Mouse (Mus musculus) testis, postnatal 14 days (tissue): ENCODE measurements around the gene Mllt11.
A peak's percentile ranks its signal among the peaks of the same experiment; 100 is the strongest.
"Not testable (repeated sequence)": the region's sequence is repeated elsewhere in the genome, so short reads cannot be mapped to it uniquely, and the experiment has no call there.

Experiments
- DNase-seq: peaks from one replicate; pipeline ENCODE4 v3.0.0; 2021; ENCODE audit warnings: low spot score

Mllt11 gene

DNA sequence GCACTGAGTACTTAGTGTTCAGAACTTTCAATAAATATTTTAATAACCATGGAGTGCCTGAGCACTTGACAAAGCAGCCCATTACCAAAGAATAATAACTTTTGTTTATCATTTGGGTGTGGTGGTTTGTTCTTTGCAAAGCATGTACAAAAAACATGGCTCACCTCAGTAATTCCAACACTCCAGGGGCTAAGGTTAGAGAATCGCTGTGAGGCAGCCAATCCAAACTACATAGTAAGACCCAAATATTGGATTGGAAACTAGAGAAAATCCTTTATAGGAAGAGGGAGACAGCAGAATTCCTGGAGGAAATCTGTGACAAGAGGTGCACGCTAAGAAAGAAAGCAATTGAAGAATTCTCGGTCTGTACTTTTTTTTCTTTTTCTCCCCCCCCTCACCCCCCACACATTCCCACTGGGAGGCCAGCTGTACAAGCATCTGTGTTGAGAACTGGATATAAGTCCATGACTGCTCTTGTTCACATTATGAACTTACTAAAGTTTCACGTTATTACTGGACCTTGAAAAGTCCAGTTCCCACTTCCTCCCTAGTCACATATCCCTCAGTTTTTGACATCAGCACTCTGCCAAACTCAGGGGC lies 15.2 kb downstream of the Mllt11 start:
- DNase-seq: no peak

GRCm38 (mm10) chr3:95213609-95213975 lies 18.4 kb downstream of the Mllt11 start:
- no peak for DNase-seq

DNA sequence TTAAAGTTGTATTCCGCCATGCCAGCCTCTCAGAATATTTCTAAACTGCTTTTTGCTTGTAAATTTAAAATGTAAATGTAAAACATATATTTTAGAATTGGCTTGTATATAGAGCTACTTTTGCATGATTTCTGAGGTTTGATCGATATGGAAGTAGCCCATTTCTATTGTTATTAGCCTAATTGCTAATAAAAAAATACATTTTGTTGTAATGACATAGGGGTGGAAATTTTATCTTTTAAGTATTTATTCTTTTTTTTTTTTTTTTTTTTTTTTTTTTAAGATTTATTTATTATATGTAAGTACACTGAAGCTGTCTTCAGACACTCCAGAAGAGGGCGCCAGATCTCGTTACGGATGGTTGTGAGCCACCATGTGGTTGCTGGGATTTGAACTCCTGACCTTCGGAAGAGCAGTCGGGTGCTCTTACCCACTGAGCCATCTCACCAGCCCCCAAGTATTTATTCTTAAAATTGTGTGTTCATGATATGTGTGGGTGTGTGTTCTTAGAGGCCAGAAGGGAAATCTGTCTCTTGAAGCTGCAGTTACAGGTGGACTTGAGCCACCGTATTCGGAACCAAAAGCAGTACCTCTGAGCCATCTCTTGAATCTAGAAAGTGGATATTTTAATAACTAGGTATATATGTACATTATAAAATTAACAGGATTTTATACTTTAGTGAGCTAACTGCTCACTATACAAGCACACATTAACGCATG lies 18.9 kb downstream of the Mllt11 start:
- DNase-seq: not testable (repeated sequence)

GRCm38 (mm10) chr3:95210585-95210984 lies 21.4 kb downstream of the Mllt11 start:
- DNase-seq: no peak

DNA sequence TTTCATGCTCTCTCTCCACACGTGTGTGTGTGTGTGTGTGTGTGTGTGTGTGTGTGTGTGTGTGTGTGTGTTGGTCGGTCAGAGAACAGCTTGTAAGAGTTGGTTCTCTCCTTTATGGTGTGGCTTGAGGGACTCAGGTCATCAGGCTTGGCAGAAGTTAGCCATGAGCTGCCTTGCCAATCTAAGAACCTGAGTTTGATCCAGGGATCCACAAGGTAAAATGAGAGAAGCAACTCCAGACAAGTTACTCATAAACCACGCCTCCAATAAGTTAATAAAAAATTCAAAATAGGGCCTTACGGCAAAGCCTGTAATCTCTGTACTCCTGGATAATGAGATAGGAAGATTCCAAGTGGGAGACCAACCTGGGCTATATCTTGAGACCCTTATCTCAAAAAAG lies 23.7 kb downstream of the Mllt11 start:
- DNase-seq: no peak

- no peak for DNase-seq
These were observed 28.1 kb downstream of the Mllt11 start for GRCm38 (mm10) chr3:95203880-95204279.

DNA sequence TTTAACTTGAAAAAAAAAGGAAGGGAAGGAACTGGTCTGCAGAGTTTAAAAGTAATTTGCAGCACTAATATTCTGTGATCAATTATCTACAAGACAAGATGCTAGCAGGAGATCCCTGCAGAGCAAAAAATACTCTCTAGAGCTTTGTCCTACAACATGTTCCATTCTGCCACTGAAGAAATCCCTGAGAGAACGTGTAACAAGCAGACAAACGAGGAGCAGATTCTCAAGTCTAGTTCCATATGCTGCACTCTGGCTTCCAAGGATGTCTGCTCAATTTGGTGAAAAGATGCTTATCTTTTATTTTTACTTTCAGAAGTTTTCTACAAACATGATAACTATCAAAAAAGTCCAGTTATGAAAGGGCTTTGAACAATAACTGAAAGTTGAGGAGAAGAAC lies 31.4 kb downstream of the Mllt11 start:
- DNase-seq: no peak

DNA sequence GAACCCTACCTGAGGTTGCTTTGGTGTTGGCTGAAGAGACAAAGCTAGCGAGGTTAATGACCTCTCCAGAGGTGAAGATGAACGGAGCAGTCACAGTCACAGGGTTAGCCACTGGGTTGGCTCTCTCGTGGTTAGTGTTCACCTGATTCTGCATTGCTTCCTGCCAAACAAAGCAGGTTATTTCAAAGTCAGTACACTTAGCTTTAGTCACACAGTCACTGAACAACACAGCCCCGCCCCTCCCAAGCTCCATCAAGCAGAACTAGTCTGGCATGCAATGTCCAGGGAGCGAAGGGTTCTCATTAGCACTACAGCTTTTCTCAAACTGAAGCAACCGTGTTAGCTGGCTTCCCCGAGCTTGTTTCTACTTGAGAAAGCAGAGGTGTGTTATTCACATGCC lies 31.8 kb downstream of the Mllt11 start:
- no peak for DNase-seq

DNA sequence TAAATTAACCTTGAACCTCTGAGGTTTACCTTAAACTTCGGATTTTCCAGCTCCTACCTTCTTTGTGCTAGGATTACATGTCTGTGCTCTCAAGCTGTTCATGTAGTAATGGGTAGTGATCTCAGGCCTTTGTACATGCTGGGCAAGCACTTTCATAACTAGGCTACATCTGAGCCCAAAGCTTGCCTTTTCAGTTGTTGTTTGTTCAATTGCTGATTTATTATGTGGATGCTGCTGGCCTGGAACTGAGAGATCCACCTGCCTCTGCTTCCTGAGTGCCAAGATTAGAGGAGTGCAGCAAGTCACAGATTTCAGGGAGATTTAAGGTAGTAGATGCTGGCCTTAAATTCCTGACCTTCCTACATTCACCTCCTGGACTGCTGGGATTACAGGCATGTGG lies 32.9 kb downstream of the Mllt11 start:
- no peak for DNase-seq

GRCm38 (mm10) chr3:95195772-95196171 lies 36.2 kb downstream of the Mllt11 start:
- DNase-seq: no peak

- no peak for DNase-seq
These were observed 37.2 kb downstream of the Mllt11 start for GRCm38 (mm10) chr3:95194721-95195135.

- DNase-seq: no peak
These were observed 45.1 kb downstream of the Mllt11 start for GRCm38 (mm10) chr3:95186888-95187287.

- no peak for DNase-seq
These were observed 45.9 kb downstream of the Mllt11 start for GRCm38 (mm10) chr3:95186100-95186499.

GRCm38 (mm10) chr3:95184796-95185577 lies 47.0 kb downstream of the Mllt11 start:
- no peak for DNase-seq

- DNase-seq: no peak
These were observed 50.1 kb downstream of the Mllt11 start for GRCm38 (mm10) chr3:95181841-95182240.

GRCm38 (mm10) chr3:95179890-95180289 lies 52.1 kb downstream of the Mllt11 start:
- DNase-seq: peak; percentile 74

DNA sequence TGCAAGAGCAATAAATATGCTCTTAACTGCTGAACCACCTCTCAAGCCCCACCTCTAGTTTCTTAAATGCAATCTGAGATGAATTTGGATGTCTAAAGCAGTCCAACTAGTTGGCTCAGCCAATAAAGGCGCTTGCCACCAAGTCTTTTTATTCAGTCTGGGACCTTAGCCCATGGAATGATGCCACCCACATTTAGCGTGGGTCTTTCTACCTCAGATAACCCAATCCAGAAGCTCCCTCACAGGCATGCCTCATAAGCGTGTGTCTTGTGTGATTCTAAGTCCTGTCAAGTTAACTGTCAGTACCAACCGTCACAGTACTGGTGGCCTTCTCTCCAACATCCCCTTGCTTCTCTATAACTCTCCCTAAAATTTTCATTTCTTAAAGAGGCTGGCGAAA lies 53.0 kb downstream of the Mllt11 start:
- no peak for DNase-seq

GRCm38 (mm10) chr3:95177583-95177982 lies 54.4 kb downstream of the Mllt11 start:
- no peak for DNase-seq

- DNase-seq: peak; percentile 73
These were observed 55.5 kb downstream of the Mllt11 start for GRCm38 (mm10) chr3:95176500-95176899.

DNA sequence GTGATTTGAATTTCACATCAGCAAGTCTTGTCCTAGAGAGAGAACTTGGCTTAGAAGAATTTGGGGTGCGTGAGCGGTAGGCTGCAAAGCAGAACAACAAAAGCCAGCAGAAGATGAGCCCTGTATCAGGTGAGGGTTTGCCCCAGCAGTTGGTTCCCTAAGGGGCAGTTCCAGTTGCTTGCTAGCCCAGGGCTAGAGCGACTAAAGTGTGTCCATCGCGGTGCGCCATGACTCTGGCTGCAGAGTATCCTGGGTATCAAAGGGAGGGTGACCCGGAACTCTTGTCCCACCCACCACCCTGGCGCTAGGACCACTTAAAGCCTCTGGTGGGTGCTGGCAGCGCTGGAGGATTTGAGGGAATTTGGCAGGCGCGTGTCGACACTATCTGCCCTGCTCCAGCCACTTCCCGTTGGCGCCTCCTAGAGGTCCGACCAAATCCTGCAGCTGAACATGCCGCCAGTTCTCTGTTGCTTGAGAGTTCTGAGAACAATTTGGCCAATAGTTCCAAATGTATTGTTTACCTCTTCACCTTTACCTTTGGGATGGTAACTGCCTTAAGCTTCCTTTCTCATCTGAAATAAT lies 57.9 kb downstream of the Mllt11 start:
- DNase-seq: peak; percentile 87

DNA sequence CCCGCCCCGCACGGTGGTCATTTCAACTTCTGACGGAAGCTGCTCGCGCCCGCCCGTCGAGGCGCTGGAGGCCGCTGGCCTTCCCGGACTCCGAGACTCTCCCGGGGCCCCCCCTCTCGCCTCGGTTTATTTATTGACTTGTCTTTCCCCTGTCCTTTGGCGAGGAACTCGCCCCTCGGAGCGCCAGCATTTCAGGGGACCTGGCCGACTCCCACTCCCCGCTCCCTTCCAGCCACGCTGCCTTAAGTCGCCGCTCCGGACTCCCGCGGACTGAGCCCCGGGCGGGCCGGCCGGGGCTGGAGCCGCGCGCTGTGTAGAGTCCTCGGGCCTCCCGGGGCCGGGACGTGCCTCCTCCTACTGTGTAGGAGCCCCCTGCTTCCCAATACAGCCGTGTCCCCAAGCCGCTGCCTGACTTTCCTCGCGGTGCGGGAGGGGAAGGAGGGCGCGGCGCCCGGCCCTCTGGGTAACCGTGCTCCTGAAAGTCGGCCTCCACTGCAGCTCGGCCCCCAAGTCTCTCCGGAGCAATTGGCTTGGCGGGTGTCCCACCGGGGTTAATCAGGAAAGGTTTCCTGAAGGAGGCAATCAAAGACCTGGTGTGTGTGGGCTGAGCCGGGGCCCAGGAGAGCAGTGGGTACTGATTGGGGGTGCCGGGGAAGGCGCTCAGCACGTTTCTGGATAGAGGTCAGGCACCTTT lies 58.6 kb downstream of the Mllt11 start:
- peak; percentile 76 for DNase-seq
